Mouse (Mus musculus) brain, adult 2 months (tissue): ENCODE data around the gene Gpc5.

ENCODE experiments used
- DNase-seq: peaks from one replicate; pipeline ENCODE4 v3.0.0; 2011; ENCODE audit warnings: low read depth, low spot score

Gpc5 gene

GRCm38 (mm10) chr14:115106326-115106725 is 14.3 kb downstream of the Gpc5 start:
- DNase-seq = no peak

GRCm38 (mm10) chr14:115107467-115107866 is 15.5 kb downstream of the Gpc5 start:
- no peak for DNase-seq

DNA sequence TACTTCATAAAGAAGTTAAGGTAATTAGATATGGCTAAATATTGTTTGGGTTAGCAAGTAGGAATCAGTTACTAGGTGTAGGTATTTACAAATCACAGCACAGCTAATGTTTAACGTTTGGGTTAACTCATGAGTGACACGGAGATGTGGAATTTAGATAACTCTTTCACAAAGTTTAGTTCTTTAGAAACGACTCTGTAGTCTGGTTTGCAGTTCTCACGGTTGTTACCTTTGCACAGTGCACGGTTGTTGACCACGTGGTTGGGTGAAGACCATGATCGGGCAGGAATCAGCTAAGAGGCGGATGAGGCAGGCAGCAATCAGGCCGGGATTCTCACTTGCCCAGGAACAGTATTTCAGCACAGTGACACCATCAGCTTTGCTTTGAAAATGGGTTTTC is 26.6 kb downstream of the Gpc5 start:
- DNase-seq = no peak

- no peak for DNase-seq
Measured at GRCm38 (mm10) chr14:115148821-115149220, 56.8 kb downstream of the Gpc5 start.

DNA sequence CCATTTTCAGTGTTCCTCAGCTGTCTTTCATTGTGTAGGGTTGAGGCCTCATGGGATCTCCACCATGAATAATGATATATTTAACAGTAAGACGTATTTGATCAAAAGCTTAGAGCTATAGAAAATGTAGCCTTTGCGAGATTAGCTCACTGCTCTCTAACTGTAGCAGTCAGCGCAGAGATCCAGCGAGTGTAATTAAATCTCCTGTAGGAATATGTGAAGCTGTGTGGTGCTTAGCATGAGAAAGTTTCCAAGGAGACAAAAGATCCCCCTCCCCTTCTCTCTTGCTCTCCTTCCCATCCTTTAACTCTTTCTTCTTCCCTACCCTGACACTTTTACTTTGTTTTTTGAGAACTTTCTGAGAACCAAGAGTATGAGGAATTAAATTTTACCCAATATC is 64.6 kb downstream of the Gpc5 start:
- no peak for DNase-seq

GRCm38 (mm10) chr14:115177322-115177836 is 85.4 kb downstream of the Gpc5 start:
- no peak for DNase-seq

GRCm38 (mm10) chr14:115179925-115180324 is 87.9 kb downstream of the Gpc5 start:
- DNase-seq = no peak

GRCm38 (mm10) chr14:115188256-115188655 is 96.2 kb downstream of the Gpc5 start:
- DNase-seq = no peak

GRCm38 (mm10) chr14:115228075-115228474 is 136.1 kb downstream of the Gpc5 start:
- no peak for DNase-seq

DNA sequence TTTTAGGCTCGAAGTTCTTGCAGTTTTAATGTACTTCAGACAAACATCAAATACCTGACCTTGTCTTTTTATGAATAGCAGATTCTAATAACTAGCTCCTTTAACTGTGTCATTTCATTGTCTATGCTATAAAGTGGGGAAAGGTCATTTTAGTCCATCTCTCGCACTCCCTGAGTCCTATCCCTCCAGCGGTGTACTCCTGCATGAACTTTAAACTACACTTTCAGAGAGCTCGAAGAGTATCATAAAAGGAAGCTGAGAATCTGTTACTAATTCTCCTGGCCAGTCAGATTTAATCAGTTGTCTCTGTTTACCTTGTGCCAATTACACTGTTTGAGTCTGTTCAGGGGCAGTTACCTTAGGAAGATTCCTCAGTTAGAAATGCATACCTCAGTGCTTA is 144.4 kb downstream of the Gpc5 start:
- no peak for DNase-seq

DNA sequence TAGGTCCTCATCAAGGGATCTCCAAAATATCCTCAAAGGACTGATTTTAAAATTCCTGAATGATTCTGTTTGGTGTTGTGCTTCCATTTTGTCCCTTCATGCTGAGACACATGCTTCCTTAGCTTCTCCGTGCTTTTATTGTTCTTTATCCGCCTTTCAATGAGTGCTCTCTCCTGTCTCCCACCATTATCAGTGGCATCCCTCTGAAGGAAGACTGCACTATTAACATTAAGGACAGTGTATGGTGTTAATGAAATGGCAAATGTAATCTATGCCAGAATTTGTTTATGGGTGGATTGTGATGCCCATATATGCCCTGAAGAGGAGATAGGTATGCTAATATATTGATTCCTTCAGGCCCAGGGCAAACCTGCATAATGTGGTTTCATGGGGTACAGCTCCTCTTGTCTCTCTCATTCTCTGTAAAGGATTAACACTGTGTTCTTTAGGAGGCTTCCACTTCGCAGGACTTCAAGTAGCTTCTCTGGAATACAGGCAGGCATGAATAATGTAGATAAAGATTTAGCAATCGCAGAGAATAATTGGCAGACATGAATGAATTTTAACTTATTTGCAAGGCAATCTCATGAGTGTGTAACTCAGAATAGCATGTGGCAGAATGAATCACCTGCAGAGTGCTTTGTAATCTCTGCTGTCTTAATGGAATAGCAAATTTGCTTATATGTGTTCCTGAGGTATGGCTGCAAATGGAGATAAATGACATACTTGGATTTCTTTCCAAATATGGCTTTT is 148.8 kb downstream of the Gpc5 start:
- peak; percentile 8 for DNase-seq

GRCm38 (mm10) chr14:115250537-115250936 is 158.5 kb downstream of the Gpc5 start:
- no peak for DNase-seq

- DNase-seq = no peak
Measured at GRCm38 (mm10) chr14:115251791-115252190, 159.8 kb downstream of the Gpc5 start.

DNA sequence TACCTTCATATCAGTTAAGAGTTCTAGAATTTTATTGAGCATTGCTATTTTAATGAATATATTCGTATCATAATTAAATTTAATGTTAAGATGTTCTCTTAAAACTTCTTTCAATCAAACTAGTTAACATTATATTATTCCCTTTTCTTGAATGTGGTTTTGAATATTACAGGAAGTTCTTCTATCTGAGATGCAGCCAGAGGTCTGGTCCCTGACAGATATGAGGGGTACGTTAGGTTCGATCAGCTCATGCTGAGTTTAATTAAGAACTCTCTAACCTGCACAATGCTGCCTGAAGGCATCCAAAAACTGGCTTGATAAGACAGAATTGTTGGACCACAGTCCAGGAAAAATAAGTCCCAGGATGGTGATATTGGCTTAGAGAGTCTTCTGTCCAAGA is 161.1 kb downstream of the Gpc5 start:
- DNase-seq = no peak

DNA sequence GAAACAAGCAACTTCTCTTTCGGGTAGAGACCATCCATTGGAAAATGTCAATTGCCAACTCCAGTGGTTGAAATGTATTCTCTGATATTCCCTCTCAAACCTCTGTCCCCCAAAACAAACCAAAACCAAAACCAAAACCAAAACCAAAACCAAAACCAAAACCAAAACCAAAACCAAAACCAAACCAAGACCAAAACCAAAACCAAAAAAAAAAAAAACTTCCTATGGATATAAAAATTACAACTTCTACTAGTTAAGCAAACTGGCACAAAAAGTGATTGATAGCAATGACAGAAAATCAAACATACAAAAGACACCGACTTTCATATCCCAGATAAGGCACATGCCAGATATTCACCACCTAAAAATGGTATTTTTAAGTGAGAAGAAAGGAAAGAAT is 161.7 kb downstream of the Gpc5 start:
- no peak for DNase-seq

- no peak for DNase-seq
Measured at GRCm38 (mm10) chr14:115269703-115270402, 177.8 kb downstream of the Gpc5 start.

GRCm38 (mm10) chr14:115270445-115270844 is 178.4 kb downstream of the Gpc5 start:
- peak; percentile 7 for DNase-seq

DNA sequence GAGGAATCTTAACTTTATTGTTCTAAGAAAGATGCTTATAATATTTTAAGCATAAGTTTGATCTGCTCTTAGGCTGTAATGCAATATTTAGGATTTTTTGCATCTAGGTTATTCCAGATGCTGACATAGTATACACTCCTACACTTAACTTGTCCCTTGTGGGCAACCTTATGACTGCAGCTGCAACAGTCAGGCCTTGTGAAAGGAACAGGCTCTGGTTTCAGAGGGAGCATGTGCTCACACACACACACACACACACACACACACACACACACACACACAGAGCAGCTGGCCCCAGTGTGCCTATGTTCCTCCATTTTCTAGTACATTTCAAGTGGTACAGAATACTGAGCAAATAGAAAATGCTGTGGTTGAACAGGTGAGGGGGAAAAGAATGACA is 190.8 kb downstream of the Gpc5 start:
- no peak for DNase-seq

DNA sequence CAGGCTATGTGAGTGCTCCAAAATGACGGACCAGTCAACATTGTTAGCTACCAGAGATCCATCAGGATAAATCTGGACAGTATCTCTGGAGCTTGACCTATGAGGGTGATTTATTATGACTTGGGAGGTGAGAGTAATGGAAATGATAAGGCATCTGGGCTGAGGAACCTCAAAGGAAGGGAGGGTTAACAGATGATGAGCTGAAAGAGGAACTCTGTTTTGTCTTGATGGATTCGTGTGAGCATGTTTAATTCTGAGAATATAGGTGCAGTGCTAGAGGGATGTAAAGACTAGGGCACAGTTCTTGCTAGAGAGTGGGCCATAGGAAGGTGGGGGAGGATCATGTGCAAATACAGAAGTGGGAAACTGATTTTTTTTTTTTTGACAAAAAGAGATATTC is 232.2 kb downstream of the Gpc5 start:
- no peak for DNase-seq

- DNase-seq = no peak
Measured at GRCm38 (mm10) chr14:115326426-115326825, 234.4 kb downstream of the Gpc5 start.

GRCm38 (mm10) chr14:115339084-115339483 is 247.1 kb downstream of the Gpc5 start:
- DNase-seq = no peak

- DNase-seq = no peak
Measured at GRCm38 (mm10) chr14:115342597-115342996, 250.6 kb downstream of the Gpc5 start.

- DNase-seq = no peak
Measured at GRCm38 (mm10) chr14:115349448-115349847, 257.4 kb downstream of the Gpc5 start.
